20 mouse cellular contexts compared by ENCODE assay signal in genomic region chr5:66913791-66914190, GRCm38 (mm10).
"Had no signal": no experiment of that assay in that cellular context is flagged by ENCODE, and none has a peak within 500 bp of the region (broad histone marks: within the 10 kb centered on the region; RNA-seq: fewer than 3 reads in every experiment).

No protein-coding gene starts in this region.

- ATAC-seq: inflammation-experienced regulatory T-cells, adult 6 months; intestine, postnatal 0 days; midbrain, embryonic 13.5 days; midbrain, embryonic 16.5 days had no signal

- H3K27ac ChIP-seq: kidney, embryonic 15.5 days; left cerebral cortex, adult 2 months; liver, embryonic 13.5 days; midbrain, embryonic 10.5 days; midbrain, embryonic 13.5 days; neural tube, embryonic 13.5 days; stomach, embryonic 15.5 days had no signal

- H3K4me3 ChIP-seq: kidney, embryonic 15.5 days; left cerebral cortex, adult 2 months; liver, embryonic 13.5 days; megakaryocyte, embryonic 14.5 days; midbrain, embryonic 10.5 days; midbrain, embryonic 13.5 days; myocyte; neural tube, embryonic 13.5 days; stomach, embryonic 15.5 days had no signal

- H3K36me3 ChIP-seq: kidney, embryonic 15.5 days; liver, embryonic 13.5 days; midbrain, embryonic 10.5 days; midbrain, embryonic 13.5 days; neural tube, embryonic 13.5 days; stomach, embryonic 15.5 days had no signal

- H3K9me3 ChIP-seq: kidney, embryonic 15.5 days; liver, embryonic 13.5 days; midbrain, embryonic 10.5 days; midbrain, embryonic 13.5 days; neural tube, embryonic 13.5 days; stomach, embryonic 15.5 days had no signal

- DNase-seq: kidney, adult 2 months; kidney, postnatal 10 days; kidney, postnatal 36 days; layer of hippocampus, postnatal 36 days; liver, embryonic 13.5 days; retina, postnatal 1 day; right cerebral cortex, postnatal 25 days; spleen, adult 18-20 months; thymus, postnatal 25 days had no signal

- H3K4me2 ChIP-seq: kidney, embryonic 15.5 days; liver, embryonic 13.5 days; midbrain, embryonic 13.5 days; neural tube, embryonic 13.5 days; stomach, embryonic 15.5 days had no signal

- H3K9ac ChIP-seq: kidney, embryonic 15.5 days; liver, embryonic 13.5 days; midbrain, embryonic 13.5 days; neural tube, embryonic 13.5 days; stomach, embryonic 15.5 days had no signal

- H3K4me1 ChIP-seq: liver, embryonic 13.5 days; megakaryocyte, embryonic 14.5 days; stomach, embryonic 15.5 days had no signal

- H3K27me3 ChIP-seq: kidney, embryonic 15.5 days; liver, embryonic 13.5 days; megakaryocyte, embryonic 14.5 days; midbrain, embryonic 13.5 days; neural tube, embryonic 13.5 days; stomach, embryonic 15.5 days had no signal
